Mouse (Mus musculus): ENCODE results near the gene Zfp451.

Zfp451 gene

GRCm38 (mm10) chr1:33719733-33720225 is 94.6 kb downstream of the Zfp451 start, which contains the start of gene Rab23:
Gene Rab23 (plus strand): TSS chr1:33719887.
- peak; percentile 89 for DNase-seq (ENCODE audit: inconsistent ontology term)

DNA sequence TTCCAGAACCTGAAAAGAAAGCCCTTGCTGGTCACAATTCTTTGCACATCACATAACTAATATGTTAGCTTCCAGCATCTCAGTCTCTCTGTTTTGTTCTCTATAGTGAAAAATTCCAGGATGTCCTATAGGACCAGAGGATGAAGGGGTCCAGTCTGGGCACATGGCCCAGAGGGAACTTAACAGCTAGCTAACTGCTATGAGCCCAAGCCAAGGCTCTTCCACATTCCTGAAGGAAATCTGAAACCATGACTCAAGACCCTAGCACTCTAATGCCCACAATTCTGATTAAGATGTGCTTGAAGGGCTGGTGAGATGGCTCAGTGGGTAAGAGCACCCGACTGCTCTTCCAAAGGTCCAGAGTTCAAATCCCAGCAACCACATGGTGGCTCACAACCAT is 96.8 kb downstream of the Zfp451 start:
- DNase-seq (ENCODE audit: inconsistent ontology term) = no peak

DNA sequence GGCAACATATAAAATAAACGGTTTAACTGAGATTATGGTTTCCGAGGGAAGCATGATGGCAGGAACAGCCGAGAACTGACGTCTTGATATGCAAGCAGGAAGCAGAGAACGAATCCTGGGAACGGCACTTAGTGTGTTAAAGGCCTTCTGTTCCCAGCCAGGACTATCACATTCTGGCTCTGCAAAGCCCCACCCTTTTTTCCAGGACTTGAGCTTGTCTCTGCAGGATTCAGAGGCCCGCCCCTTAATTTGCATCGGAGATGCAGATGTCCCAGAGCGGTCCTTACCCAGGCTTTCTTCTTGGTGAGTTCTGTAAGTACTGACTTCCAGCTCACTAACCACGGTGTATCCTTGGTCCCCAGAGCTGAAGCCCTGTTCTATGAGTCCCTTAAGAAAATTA is 99.6 kb downstream of the Zfp451 start:
- no peak for DNase-seq (ENCODE audit: inconsistent ontology term)

DNA sequence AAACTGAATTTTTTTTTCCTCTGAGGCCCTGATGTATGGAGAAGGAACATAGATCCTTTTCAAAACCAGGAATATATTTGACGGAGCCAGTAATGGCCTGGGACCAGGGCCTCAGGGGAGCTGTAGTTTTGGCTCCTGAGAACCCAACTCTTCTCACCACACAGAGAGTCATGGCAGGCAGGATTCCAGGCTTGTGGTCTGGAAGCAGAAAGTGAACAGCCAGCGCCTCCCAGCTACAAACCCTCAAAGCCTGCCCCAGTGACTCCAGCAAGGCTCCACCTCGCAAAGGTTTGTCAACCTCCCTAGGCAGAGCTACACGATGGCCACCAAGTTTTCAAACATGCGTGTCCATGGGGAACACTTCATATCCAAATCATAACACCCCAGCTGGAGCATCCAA is 102.4 kb downstream of the Zfp451 start:
- DNase-seq (ENCODE audit: inconsistent ontology term) = no peak
